Mouse (Mus musculus): Measurements from ENCODE around the gene Slc35d1. TPM values are rescaled to one million over a fixed set of nuclear protein-coding genes. Genes with fewer than 3 reads are reported as not detected.

Slc35d1 gene
- polyA plus RNA-seq, 1 experiment: 8.4 TPM

DNA sequence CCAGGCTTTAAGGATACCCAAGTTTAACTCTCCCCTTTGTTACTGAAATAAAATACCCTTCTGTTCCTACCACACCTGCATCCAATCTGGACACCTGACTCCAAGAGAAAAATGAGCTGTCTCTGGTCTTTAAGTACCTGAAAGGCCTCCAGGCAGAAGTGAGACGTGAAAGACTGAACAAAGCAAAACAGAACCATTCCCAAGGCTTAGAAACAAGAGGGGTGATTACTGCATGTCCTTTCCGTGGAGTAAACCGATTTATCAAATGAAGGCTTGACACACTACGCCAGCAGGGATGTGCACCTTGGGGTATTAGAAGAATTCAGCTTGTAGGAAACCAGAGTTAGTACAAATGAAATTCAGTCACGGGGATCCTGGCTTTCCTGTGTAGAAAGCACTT lies 4.0 kb upstream of the Slc35d1 start:
- DNase-seq (ENCODE audit: low read depth): peak; percentile 9
- TF ChIP-seq CTCF (IDR thresholded peaks at IDR 0.05; ENCODE audit: borderline replicate concordance, extremely low read depth, insufficient read depth, insufficient read length): no peak
- no peak for TF ChIP-seq POLR2A (IDR thresholded peaks at IDR 0.05; ENCODE audit: borderline replicate concordance, extremely low read depth, insufficient read depth, insufficient read length, poor library complexity, severe bottlenecking)

DNA sequence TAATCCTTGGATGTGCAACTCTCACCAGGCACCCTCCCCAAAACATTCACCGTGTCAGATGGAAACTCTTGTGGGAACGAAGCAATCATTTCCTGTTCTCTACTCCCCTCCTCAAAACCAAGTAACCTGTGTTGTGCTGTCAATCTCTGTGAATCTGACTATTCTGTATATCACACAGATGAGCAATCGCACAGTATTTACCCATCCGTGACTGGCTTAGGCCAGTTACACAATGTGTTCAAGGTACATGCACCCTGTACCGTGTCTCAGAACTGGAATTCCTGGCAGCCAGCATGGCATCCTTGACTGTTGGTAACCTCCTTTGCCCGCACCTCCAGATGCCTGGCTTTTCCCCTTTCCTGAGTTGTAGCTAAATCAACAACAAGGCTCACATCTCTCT lies 1.1 kb upstream of the Slc35d1 start:
- no peak for TF ChIP-seq CTCF (IDR thresholded peaks at IDR 0.05; ENCODE audit: borderline replicate concordance, extremely low read depth, insufficient read depth, insufficient read length)
- no peak for TF ChIP-seq POLR2A (IDR thresholded peaks at IDR 0.05; ENCODE audit: borderline replicate concordance, extremely low read depth, insufficient read depth, insufficient read length, poor library complexity, severe bottlenecking)
- no peak for DNase-seq (ENCODE audit: low read depth)

DNA sequence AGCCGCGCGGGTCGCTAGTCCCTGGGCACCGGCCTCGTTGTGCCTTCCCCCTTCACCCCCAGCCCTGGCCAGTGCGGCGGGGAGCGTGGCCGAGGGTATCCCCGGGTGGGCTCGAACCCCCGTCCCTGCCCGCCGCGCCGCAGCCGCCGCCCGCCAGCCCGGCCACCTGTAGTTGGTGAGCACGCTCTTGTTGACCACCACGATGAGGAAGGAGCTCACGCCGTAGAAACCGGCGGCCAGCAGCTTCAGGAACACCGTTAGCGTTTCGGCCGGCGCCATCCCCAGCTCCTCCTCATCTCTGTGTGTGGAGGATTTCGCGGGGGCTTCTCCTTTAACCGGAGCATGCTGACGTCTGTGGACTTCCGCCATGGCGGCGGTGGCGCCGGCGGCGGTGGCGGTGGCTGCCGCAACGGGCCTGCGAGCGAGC lies 453 bp downstream of the Slc35d1 start:
- DNase-seq (ENCODE audit: low read depth): peak; percentile 84
- TF ChIP-seq CTCF (IDR thresholded peaks at IDR 0.05; ENCODE audit: borderline replicate concordance, extremely low read depth, insufficient read depth, insufficient read length) (no peak), POLR2A (IDR thresholded peaks at IDR 0.05; ENCODE audit: borderline replicate concordance, extremely low read depth, insufficient read depth, insufficient read length, poor library complexity, severe bottlenecking) (peak; percentile 71; the same call in 1 of the 2 replicates)

DNA sequence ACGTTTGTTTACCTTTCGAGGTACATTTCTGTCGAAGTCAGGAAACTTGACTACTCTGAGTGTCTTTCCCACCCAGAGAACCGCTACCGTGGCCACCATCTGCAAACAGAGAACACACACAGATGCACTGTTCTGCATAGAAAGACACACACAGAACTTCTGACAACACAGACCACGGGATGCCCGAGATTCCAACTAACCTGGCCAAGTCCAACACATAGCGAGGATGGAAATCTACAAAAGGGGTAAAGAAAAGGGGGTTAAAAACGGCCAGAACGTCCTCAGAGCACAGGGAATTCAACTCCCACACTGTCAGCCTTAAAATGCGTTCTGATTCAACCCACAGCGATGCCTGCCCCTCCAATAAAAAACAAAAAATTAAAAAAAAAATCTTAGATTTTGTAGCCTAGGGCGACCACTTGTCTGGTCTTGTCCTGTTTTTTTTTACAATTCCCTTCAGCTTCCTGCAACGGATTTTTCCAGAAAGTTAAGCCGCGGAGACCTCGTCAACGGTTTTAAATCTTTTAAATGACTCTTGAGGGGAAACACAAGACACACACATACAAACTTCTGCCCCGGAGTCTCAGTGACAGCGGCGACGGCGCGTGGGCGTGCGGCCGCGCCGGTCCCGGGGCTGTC lies 986 bp downstream of the Slc35d1 start:
- peak; percentile 43 for DNase-seq (ENCODE audit: low read depth)

DNA sequence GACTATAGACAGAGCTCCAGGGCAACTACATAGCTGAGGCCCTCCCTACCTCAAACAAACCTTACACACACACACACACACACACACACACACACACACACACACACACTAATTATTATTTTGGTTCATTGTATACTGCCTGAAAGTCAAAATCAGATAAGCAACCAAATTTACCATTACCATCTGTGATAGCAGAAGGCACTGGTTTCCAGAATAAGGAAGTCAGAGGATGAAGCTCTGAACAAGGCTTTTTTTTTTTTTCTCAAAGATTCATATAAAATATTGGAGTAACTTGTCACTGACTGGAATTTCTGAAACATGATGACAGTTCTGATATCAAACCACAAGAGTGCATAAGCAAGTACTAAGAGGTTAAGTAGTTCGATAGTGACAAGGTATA lies 6.4 kb downstream of the Slc35d1 start:
- no peak for DNase-seq (ENCODE audit: low read depth)

More for the DNA sequence above, 986 bp downstream of the Slc35d1 start:
- no peak for TF ChIP-seq POLR2A (IDR thresholded peaks at IDR 0.05; ENCODE audit: borderline replicate concordance, extremely low read depth, insufficient read depth, insufficient read length, poor library complexity, severe bottlenecking)
- no peak for TF ChIP-seq CTCF (IDR thresholded peaks at IDR 0.05; ENCODE audit: borderline replicate concordance, extremely low read depth, insufficient read depth, insufficient read length)

DNA sequence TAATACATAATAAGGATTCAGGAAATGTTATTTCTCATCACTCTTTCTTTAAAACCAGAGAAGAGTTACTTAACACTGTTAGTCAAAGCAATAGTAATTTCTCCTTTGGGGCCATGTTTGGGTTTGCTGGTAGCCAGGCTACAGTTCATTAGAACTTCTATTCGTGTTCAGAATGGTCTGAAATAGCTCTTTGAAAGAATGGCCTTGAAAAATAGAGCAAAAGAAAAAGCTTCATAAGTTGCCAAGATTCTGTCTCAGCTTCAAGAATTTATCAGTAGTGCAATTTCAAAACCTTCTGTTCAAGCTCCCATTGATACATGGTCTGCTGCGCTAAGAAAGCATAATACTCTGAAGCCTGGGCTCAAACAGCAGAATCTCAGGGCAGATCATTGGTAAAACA lies 11.3 kb downstream of the Slc35d1 start:
- peak; percentile 60 for DNase-seq (ENCODE audit: low read depth)

More for the DNA sequence above, 6.4 kb downstream of the Slc35d1 start:
- TF ChIP-seq CTCF (IDR thresholded peaks at IDR 0.05; ENCODE audit: borderline replicate concordance, extremely low read depth, insufficient read depth, insufficient read length): no peak
- TF ChIP-seq POLR2A (IDR thresholded peaks at IDR 0.05; ENCODE audit: borderline replicate concordance, extremely low read depth, insufficient read depth, insufficient read length, poor library complexity, severe bottlenecking): no peak

DNA sequence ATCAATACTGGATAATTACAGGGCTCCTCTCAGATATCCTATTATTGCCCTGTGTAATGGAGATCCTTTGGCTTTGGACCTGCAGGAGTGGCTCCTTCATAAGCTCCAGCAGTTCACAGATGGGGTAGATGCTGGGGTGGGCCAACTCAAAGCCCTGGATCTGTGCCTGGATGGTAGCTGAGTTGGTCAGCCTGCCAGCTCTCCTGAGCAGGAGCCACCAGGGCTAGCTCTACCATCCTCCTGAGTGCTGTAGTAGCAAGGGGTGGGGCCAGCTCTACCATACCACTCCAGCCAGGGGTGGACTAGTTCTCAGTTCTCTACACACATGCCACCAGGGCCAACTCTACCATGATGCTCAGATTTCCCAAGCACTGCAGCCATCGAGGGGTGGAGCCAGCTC lies 14.9 kb downstream of the Slc35d1 start:
- TF ChIP-seq POLR2A (IDR thresholded peaks at IDR 0.05; ENCODE audit: borderline replicate concordance, extremely low read depth, insufficient read depth, insufficient read length, poor library complexity, severe bottlenecking) (no peak), CTCF (IDR thresholded peaks at IDR 0.05; ENCODE audit: borderline replicate concordance, extremely low read depth, insufficient read depth, insufficient read length) (no peak)
- no peak for DNase-seq (ENCODE audit: low read depth)

More for the DNA sequence above, 11.3 kb downstream of the Slc35d1 start:
- TF ChIP-seq CTCF (IDR thresholded peaks at IDR 0.05; ENCODE audit: borderline replicate concordance, extremely low read depth, insufficient read depth, insufficient read length): no peak
- TF ChIP-seq POLR2A (IDR thresholded peaks at IDR 0.05; ENCODE audit: borderline replicate concordance, extremely low read depth, insufficient read depth, insufficient read length, poor library complexity, severe bottlenecking): no peak

DNA sequence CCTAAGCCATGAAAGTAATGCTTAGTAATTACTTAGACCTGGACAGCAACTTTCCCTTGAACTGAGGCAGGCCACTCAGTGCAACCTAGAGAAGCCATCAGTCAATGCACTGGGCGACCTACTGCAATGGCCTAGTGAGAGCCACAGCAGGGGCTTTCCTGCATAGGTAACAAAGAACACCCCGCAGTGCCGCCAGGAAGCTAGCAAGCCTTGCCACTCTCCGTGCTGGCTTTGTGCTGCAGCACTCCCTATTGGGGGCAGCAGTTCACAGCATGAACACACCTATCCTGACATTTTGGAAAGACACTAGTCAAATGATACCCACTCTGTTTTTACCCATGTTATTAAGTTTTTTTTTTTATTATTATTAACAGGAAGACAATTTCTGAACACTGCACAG lies 15.9 kb downstream of the Slc35d1 start:
- TF ChIP-seq CTCF (IDR thresholded peaks at IDR 0.05; ENCODE audit: borderline replicate concordance, extremely low read depth, insufficient read depth, insufficient read length) (no peak), POLR2A (IDR thresholded peaks at IDR 0.05; ENCODE audit: borderline replicate concordance, extremely low read depth, insufficient read depth, insufficient read length, poor library complexity, severe bottlenecking) (no peak)
- no peak for DNase-seq (ENCODE audit: low read depth)

DNA sequence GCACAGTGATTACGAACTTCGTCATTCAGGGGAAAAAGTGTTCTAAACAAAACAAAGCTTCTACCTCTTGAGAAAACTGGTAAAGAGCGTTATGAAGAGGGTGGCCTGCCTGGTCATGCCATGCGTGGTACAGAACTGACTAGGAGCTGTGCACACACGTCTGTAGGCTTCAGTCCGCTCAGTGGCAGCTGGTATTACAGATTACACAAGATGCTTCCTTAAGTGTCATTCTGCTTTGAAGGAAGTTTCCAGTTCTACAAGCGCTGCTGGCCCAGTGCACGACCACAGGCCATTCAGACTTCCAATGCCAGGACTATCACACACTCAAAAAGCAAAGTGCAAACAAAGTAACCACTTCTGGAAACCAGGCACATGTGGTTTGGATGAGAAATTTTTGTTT lies 17.6 kb downstream of the Slc35d1 start:
- TF ChIP-seq POLR2A (IDR thresholded peaks at IDR 0.05; ENCODE audit: borderline replicate concordance, extremely low read depth, insufficient read depth, insufficient read length, poor library complexity, severe bottlenecking) (no peak), CTCF (IDR thresholded peaks at IDR 0.05; ENCODE audit: borderline replicate concordance, extremely low read depth, insufficient read depth, insufficient read length) (no peak)
- DNase-seq (ENCODE audit: low read depth): no peak

DNA sequence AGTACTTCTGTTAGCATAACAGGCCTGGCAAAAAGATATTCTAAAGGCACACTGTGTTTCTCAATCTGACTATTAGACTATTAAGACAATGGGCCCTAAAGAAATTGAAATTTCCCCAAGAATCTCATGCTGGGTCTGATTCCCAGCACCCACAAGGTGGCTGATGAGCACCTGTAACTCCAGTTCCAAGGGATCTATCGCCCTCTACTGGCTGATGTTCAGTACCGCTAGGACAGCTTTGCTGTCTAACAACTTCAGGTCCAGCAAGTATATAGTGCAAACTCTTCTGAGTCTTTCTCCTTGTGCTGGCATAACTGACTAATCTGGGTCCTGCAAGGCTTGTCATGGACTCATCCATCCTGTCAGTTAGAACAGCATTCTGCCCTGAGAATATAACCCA lies 22.5 kb downstream of the Slc35d1 start:
- TF ChIP-seq POLR2A (IDR thresholded peaks at IDR 0.05; ENCODE audit: borderline replicate concordance, extremely low read depth, insufficient read depth, insufficient read length, poor library complexity, severe bottlenecking) (no peak), CTCF (IDR thresholded peaks at IDR 0.05; ENCODE audit: borderline replicate concordance, extremely low read depth, insufficient read depth, insufficient read length) (no peak)
- no peak for DNase-seq (ENCODE audit: low read depth)

DNA sequence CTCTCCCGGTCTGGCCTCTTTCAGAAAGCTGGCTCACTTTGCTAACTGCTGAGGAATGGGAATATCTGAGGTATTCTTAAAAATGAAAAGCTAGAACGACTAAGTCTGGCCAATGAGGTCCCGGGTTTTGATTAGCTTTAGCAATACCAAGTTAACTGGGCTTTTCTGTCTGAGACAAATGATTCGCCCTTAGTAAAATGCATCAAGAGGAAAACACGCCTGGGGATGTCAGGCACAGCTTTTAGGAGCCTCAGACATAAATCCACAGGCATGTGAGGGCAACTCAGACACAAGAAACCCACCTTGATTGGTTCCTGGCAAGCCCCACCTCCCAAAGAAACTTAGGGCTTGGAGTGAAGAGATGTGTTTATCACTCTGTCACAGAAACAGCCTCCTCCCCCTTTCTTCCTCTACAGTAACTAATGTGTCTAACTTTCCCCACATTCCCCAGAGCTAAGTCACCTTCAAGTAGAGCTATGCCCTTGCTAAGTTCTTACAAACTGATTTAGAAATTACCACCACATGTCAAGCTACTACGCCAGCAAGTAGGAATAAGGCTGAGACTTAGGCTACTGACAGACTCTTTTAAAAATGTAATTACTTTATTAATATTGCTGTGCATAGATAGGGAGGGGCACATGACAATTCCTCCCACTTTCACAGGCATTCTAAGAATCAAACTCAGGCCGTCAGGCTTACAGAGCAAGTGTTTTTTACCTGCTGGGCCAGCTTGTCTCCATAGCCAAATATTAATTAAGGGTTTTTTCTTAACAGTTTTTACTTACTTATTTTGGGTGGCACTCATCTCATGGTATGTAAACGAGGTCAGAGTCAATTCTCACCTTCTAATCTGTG lies 26.0 kb downstream of the Slc35d1 start:
- TF ChIP-seq CTCF (IDR thresholded peaks at IDR 0.05; ENCODE audit: borderline replicate concordance, extremely low read depth, insufficient read depth, insufficient read length): no peak
- TF ChIP-seq POLR2A (IDR thresholded peaks at IDR 0.05; ENCODE audit: borderline replicate concordance, extremely low read depth, insufficient read depth, insufficient read length, poor library complexity, severe bottlenecking): no peak
- no peak for DNase-seq (ENCODE audit: low read depth)

Measured in brain, embryonic 14.5 days (tissue).